Mouse (Mus musculus): ENCODE measurements at regions not wholly inside any gene's neighbourhood (a gene's known extent, or its start where the extent isn't known, plus 50 kb on each side); places are given as distances from the start of the nearest gene placed in this dataset.

DNA sequence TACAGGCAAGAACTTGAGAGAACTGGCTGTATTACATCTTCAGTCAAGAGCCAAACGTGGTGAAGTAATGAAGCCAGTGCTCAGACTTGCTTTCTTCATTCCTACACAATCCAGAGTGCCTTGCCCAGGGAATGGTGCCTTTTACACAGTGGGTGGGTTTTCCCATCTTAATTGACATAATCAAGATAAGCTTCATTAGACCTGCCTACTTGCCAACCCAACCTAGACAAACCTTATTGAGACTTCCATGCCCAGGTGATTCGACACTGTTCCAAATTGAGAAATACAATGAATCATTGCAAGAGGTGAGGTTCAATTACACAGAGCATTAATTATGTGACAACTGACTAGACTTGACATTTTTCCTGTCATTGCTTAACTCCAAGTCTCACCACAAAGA, 2557.0 kb upstream of the Gm6569 start:
- TF ChIP-seq CTCF (conservative IDR thresholded peaks at IDR 0.05; ENCODE audit: low read length) (no peak), NANOG (IDR thresholded peaks at IDR 0.05; ENCODE audit: borderline replicate concordance, low read length) (no peak), POU5F1 (IDR thresholded peaks at IDR 0.05; ENCODE audit: borderline replicate concordance, low read length) (no peak)
- H3K4me3 ChIP-seq (replicated peaks; ENCODE audit: low read length) = no peak overlapping the region
- no peaks in the 10 kb centered on the region for H3K36me3 ChIP-seq (ENCODE audit: insufficient read depth, low read length)
- H3K27me3 ChIP-seq (ENCODE audit: insufficient read depth, low read length) = no peaks in the 10 kb centered on the region
- no peaks in the 10 kb centered on the region for H3K9me3 ChIP-seq (ENCODE audit: low read length)
- no peaks in the 10 kb centered on the region for H3K4me1 ChIP-seq (replicated peaks; ENCODE audit: low read depth, low read length)

DNA sequence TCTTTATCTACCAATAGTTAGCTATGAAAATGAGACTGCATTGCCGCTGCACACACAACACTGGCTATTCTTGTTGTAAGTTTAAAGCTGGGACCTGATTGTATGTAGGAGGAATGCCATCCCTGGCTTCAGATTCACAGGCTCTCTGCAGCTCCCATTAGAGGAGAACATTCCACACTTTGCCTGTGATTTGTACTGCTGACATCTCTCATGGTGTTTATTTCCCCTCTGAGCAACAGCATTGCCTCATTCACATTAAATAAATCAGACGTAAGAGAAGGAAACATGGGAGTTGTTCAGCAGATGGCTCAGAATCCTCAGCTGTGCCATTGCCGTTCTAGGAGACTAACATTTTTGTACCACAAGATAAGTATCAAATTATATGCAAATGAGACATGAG, 2550.6 kb upstream of the Gm6569 start:
- Histone ChIP-seq H3K27me3 (ENCODE audit: insufficient read depth, low read length) (no peaks in the 10 kb centered on the region), H3K4me3 (replicated peaks; ENCODE audit: low read length) (no peak overlapping the region), H3K4me1 (replicated peaks; ENCODE audit: low read depth, low read length) (no peaks in the 10 kb centered on the region), H3K36me3 (ENCODE audit: insufficient read depth, low read length) (no peaks in the 10 kb centered on the region), H3K9me3 (ENCODE audit: low read length) (no peaks in the 10 kb centered on the region)
- TF ChIP-seq POU5F1 (IDR thresholded peaks at IDR 0.05; ENCODE audit: borderline replicate concordance, low read length) (no peak), CTCF (conservative IDR thresholded peaks at IDR 0.05; ENCODE audit: low read length) (no peak), NANOG (IDR thresholded peaks at IDR 0.05; ENCODE audit: borderline replicate concordance, low read length) (no peak)

- H3K36me3 ChIP-seq (ENCODE audit: insufficient read depth, low read length) = no peaks in the 10 kb centered on the region
- no peak overlapping the region for H3K4me3 ChIP-seq (replicated peaks; ENCODE audit: low read length)
- H3K9me3 ChIP-seq (ENCODE audit: low read length) = no peaks in the 10 kb centered on the region
- H3K27me3 ChIP-seq (ENCODE audit: insufficient read depth, low read length) = no peaks in the 10 kb centered on the region
- TF ChIP-seq CTCF (conservative IDR thresholded peaks at IDR 0.05; ENCODE audit: low read length) = no peak
- TF ChIP-seq POU5F1 (IDR thresholded peaks at IDR 0.05; ENCODE audit: borderline replicate concordance, low read length) = no peak
- no peak for TF ChIP-seq NANOG (IDR thresholded peaks at IDR 0.05; ENCODE audit: borderline replicate concordance, low read length)
- H3K4me1 ChIP-seq (replicated peaks; ENCODE audit: low read depth, low read length) = no peaks in the 10 kb centered on the region
Measured at GRCm38 (mm10) chr15:71302541-71302940, 2531.8 kb upstream of the Gm6569 start.

DNA sequence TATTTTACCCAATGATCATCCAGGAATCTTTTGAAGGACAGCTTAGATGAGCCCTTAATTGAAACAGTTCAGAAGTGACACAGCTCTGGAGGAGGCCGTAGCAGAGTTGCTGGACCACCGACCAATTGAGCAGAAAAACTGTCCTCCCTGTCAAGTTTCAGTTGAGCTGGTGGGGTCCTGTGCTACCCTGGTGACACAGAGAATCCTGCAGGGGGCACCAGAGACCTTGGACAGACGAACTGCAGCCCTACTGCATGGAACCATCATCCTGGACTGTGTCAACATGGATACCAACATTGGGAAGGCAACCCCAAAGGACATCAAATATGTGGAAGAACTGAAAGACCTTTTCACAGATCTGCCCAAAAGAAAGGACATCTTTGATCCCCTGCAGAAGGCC, 2524.1 kb upstream of the Gm6569 start:
- Histone ChIP-seq H3K9me3 (ENCODE audit: low read length) (no peaks in the 10 kb centered on the region), H3K4me3 (replicated peaks; ENCODE audit: low read length) (no peak overlapping the region), H3K36me3 (ENCODE audit: insufficient read depth, low read length) (no peaks in the 10 kb centered on the region), H3K4me1 (replicated peaks; ENCODE audit: low read depth, low read length) (no peaks in the 10 kb centered on the region), H3K27me3 (ENCODE audit: insufficient read depth, low read length) (no peaks in the 10 kb centered on the region)
- TF ChIP-seq NANOG (IDR thresholded peaks at IDR 0.05; ENCODE audit: borderline replicate concordance, low read length) (no peak), POU5F1 (IDR thresholded peaks at IDR 0.05; ENCODE audit: borderline replicate concordance, low read length) (no peak), CTCF (conservative IDR thresholded peaks at IDR 0.05; ENCODE audit: low read length) (no peak; the same call in 1 of the 2 replicates)

- Histone ChIP-seq H3K4me1 (replicated peaks; ENCODE audit: low read depth, low read length) (no peaks in the 10 kb centered on the region), H3K27me3 (ENCODE audit: insufficient read depth, low read length) (no peaks in the 10 kb centered on the region), H3K36me3 (ENCODE audit: insufficient read depth, low read length) (no peaks in the 10 kb centered on the region), H3K4me3 (replicated peaks; ENCODE audit: low read length) (no peak overlapping the region), H3K9me3 (ENCODE audit: low read length) (no peaks in the 10 kb centered on the region)
- no peak for TF ChIP-seq CTCF (conservative IDR thresholded peaks at IDR 0.05; ENCODE audit: low read length)
- TF ChIP-seq NANOG (IDR thresholded peaks at IDR 0.05; ENCODE audit: borderline replicate concordance, low read length) = no peak
- TF ChIP-seq POU5F1 (IDR thresholded peaks at IDR 0.05; ENCODE audit: borderline replicate concordance, low read length) = no peak
Measured at GRCm38 (mm10) chr15:71326596-71326995, 2507.8 kb upstream of the Gm6569 start.

GRCm38 (mm10) chr15:71358189-71358790, 2476.1 kb upstream of the Gm6569 start:
- TF ChIP-seq POU5F1 (IDR thresholded peaks at IDR 0.05; ENCODE audit: borderline replicate concordance, low read length) = no peak
- TF ChIP-seq CTCF (conservative IDR thresholded peaks at IDR 0.05; ENCODE audit: low read length) = no peak
- no peak for TF ChIP-seq NANOG (IDR thresholded peaks at IDR 0.05; ENCODE audit: borderline replicate concordance, low read length)

DNA sequence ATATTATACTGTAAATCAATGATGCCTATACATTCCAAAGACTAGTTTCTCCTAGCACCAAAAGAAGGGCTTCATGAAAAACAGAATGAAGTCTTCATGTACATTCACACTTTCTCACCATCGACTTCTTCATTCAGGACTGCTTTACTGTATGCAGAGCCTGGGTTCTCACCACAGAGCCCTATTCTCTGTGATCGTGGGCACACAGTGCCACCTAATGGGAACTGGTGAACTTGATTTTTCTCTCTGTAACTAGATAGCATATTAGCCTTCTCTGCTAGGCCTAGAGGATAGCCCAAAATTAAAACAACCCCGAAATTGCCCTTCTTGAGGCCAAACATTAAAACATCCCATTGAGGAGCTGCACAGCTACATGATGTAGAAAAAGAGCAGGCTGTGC, 2458.6 kb upstream of the Gm6569 start:
- no peaks in the 10 kb centered on the region for H3K36me3 ChIP-seq (ENCODE audit: insufficient read depth, low read length)
- H3K27me3 ChIP-seq (ENCODE audit: insufficient read depth, low read length) = no peaks in the 10 kb centered on the region
- H3K4me1 ChIP-seq (replicated peaks; ENCODE audit: low read depth, low read length) = no peaks in the 10 kb centered on the region
- no peaks in the 10 kb centered on the region for H3K9me3 ChIP-seq (ENCODE audit: low read length)
- TF ChIP-seq POU5F1 (IDR thresholded peaks at IDR 0.05; ENCODE audit: borderline replicate concordance, low read length) (no peak), CTCF (conservative IDR thresholded peaks at IDR 0.05; ENCODE audit: low read length) (no peak), NANOG (IDR thresholded peaks at IDR 0.05; ENCODE audit: borderline replicate concordance, low read length) (no peak)
- H3K4me3 ChIP-seq (replicated peaks; ENCODE audit: low read length) = no peak overlapping the region

More at GRCm38 (mm10) chr15:71358189-71358790, 2476.1 kb upstream of the Gm6569 start:
- no peaks in the 10 kb centered on the region for H3K27me3 ChIP-seq (ENCODE audit: insufficient read depth, low read length)
- no peaks in the 10 kb centered on the region for H3K9me3 ChIP-seq (ENCODE audit: low read length)
- no peak overlapping the region for H3K4me3 ChIP-seq (replicated peaks; ENCODE audit: low read length)
- no peaks in the 10 kb centered on the region for H3K4me1 ChIP-seq (replicated peaks; ENCODE audit: low read depth, low read length)
- no peaks in the 10 kb centered on the region for H3K36me3 ChIP-seq (ENCODE audit: insufficient read depth, low read length)

Data from E14TG2a.4 (cell line).